Mouse (Mus musculus) layer of hippocampus, adult 9-11 months (tissue): ENCODE data around the gene Sf3b4.

Source experiments
- DNase-seq: peaks from one replicate; pipeline ENCODE4 v3.0.0; 2022

Sf3b4 gene

GRCm38 (mm10) chr3:96220765-96221639 lies 48.9 kb downstream of the Sf3b4 start, which contains the start of the genes Hist2h2ac and Hist2h2be:
Gene Hist2h2ac, minus strand, starts transcription at chr3:96220880.
Gene Hist2h2be, plus strand, starts transcription at chr3:96221119.
- peak; percentile 93 for DNase-seq

- DNase-seq: no peak
These were observed 49.5 kb downstream of the Sf3b4 start for GRCm38 (mm10) chr3:96221640-96222038.

- no peak for DNase-seq
These were observed 50.6 kb downstream of the Sf3b4 start for GRCm38 (mm10) chr3:96222774-96223173.

GRCm38 (mm10) chr3:96225421-96225820 lies 53.3 kb downstream of the Sf3b4 start:
- DNase-seq: no peak
